Mouse (Mus musculus): ENCODE measurements around the gene Tmem86b.

- no peak for TF ChIP-seq TAL1 (conservative IDR thresholded peaks at IDR 0.05; ENCODE audit: low read depth, low read length)
- TF ChIP-seq CTCF (IDR thresholded peaks at IDR 0.05; ENCODE audit: low read depth, low read length), result no peak
- no peak for TF ChIP-seq GATA1 (IDR thresholded peaks at IDR 0.05; ENCODE audit: borderline replicate concordance, low read length)
Observed at GRCm38 (mm10) chr7:4629586-4629985, 1.6 kb downstream of the Tmem86b start.
